Mouse (Mus musculus) kidney, adult 9 months (tissue): ENCODE results near the gene Nckipsd.
A peak's percentile ranks its signal among the peaks of the same experiment; 100 is the strongest.

Source experiments
- DNase-seq: peaks from one replicate; pipeline ENCODE4 v3.0.0; 2022

Gene Nckipsd

DNA sequence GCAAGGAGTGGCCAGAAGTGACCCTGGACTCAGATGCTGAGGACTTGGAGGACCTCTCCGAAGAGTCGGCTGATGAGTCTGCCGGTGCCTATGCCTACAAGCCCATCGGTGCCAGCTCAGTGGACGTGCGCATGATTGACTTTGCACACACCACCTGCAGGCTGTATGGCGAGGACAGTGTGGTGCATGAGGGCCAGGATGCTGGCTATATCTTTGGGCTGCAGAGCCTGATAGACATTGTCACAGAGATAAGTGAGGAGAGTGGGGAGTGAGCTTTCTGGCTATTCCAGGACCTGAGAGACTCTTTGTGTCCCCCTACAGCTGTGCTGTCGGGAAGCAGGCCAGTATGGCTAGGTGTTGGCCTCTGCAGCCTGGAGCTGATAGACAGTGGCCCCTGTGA is 2.4 kb upstream of the Nckipsd start:
- DNase-seq: no peak

DNA sequence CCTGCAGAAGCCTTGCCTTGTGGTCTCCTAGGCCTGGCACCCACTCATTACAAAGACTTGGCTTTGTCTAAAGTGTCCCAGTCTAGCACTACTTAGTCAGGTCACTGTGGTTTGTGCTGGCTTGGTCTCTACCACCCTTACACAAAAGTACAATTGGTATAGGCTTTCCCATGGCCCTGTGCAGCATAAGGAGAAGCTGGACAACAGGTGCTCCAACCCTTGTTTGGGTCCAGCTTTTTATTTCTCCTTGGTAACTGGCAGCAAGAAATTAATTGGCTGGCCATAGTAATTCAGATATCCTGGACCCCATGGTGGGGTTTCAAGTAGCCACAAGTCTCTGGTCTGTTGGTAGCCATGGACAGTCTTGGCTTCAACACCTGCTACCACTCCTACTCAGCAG is 1.8 kb upstream of the Nckipsd start:
- no peak for DNase-seq

DNA sequence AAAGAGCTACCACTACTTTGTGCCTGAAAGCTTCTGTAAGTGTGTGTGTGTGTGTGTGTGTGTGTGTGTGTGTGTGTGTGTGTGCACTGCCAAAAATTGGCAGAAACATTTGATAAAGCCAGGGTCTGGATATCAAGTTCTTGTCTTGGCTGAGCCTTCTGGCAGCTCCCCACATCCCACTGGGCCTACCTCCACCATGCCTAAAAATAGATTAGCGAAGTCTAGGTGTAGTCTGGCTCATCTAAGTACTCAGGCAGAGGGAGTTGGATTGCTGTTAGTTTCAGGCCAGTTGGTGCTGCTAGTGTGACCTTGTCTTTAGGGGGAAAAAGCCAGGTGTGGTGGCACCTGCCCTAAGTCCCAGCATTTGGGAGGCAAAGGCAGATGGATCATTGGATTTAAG is 1.3 kb upstream of the Nckipsd start:
- DNase-seq: no peak

DNA sequence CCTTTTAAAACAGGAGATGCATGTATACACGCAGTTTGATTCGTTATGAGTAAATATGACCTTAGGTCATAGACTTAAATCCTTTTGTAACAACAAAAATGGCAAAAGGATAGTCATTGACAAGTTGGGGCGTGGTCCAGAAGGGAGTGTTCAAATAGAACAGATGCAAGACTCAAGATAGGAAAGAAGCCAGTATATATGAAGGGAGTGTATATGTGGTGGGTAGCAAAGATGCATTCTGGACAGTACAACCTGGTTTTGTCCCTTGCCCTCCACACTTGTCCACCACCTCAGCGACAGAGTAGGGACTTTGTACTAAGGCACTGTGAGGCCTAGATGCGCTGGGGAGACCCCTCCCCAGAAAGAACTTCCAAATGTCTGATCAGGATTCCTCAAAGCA is 494 bp upstream of the Nckipsd start:
- DNase-seq: no peak

DNA sequence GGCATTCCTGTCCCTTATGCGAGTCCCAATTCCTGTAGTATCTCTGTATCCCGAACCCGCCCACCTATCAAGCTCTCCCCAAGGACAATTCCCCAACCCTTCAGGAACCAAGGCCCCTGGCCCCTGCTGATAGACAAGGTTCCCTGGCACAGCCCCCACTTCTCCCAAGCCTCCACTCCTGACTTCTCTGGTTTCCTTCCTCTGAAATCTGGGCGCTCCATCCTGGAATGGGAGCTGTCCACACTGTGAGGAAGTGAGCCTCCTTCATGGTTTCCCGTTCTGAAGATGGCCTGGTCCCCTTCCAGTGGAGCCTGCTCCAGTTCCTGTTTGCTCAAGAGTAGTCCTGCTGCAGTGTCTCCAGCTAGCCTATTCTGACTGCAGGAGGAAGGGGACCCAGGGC is 1.0 kb downstream of the Nckipsd start:
- peak; percentile 48 for DNase-seq

DNA sequence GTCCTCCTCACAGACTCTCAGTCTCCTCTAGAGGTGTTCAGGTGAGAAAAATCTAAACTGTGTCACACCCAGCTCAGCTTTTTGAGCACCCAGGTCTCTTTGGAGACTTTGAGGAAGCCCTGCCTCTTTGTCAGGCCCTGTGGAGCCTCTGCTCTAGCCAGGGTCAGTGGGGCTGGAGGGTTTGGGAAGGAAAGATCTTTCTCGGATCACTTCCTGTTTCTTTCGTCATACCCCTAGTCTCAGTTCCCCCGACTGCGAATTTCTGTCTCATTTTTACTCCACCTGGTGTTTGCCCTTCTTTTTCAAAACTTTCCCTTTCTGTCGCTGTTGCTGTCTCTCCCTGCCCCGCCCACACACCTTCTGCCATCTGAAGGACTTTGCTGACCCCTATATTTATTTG is 1.6 kb downstream of the Nckipsd start:
- no peak for DNase-seq

DNA sequence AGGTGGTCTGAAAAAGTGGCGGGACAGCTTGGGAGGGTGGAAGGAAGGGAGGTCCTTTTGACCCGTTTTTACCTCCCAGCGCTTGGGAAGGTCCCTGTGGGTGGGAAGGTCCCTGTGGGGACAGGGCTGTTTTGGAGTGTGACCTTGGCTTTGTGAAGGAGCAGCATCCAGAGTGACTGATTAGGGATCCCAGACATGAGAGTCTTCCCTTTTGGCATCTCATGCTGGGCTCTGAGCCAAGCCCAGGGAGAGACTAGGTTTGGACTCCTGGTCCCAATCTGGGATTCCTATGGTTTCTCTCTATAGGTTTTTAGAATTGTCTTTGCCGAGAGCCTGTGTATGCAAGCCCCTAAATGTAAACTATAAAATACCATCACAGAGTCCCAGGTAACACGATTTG is 2.3 kb downstream of the Nckipsd start:
- no peak for DNase-seq

DNA sequence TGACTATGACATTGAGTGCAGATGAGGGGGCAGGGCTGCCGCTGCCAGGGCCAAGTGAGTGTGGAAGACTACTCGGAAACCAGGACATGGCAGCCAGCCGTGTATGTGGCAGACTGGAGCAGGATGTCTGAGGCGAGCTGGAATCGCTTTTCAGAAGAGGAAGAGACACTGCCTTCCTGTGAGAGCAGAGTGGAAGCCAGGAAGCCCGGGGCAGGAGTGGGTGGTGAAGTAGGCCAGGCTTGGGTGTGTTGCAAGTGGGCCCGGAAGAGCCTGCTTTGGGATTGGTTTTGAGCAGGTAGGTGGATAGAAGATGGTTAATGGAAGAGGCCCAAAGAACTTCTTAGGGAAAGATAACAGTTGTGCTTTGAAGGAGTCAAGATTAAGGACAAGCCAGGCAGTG is 7.4 kb downstream of the Nckipsd start:
- no peak for DNase-seq

DNA sequence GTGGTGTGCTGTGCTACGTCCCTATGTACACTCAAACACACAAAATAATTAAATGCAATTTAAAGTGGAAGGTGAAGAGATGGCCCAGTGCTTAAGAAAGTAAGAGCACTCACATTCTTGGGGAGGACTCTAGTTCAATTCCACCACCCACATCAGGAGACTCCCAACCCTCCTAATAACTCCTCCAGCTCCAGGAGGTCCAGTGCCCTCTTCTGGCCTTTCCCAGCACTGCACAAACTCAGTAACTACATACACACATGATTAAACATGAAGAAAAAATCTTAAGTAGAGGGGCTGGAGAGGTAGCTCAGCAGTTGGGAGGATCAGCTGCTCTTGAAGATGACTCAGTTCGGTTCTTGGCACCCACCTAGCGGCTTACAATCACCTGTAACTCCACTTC is 11.3 kb downstream of the Nckipsd start:
- peak; percentile 72 for DNase-seq

DNA sequence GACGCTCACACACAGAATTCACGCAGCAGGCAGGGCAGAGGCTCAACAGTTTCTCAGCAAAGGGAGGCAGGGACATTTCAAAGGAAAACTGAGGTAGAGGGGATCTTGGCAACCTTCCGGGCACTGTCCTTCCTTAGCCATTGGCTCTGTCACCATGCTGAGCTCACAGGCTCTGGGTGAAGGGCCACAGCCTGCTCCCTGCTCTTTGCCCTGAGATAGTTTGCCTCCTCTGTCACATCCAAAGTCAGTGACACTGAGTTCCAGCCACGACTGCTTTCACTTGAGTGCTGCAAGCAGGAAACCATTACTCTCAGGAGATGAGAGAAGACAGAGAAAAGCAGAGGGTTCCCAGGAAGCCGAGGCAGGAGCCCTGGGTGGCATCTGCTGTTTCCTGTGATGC is 11.9 kb downstream of the Nckipsd start:
- no peak for DNase-seq

DNA sequence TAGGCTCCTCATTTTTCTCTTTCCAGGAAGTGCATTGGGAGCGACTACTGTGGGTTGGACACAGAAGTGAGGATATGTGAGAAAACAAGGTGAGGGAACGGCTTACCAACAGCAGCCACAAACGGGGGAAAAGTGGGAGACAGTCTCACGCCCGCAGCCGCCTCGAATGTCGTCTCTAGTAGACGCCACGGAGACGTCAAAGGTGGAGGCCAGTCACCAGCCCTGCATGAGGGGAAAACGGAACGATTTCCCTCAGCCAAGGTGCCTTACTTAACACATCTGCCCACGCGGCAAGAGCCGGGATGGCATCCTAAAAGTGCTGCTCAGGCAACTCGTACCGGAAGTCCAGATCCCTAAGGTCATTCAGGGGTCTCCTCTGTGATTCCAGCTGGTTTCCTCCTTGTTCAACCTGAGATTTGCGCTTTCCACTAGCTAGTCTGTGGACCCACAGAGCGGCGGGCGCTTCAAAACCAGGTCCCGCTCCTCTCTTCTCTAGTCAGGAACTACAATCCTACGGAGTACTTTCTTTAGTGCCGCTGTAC is 16.0 kb downstream of the Nckipsd start:
- no peak for DNase-seq

DNA sequence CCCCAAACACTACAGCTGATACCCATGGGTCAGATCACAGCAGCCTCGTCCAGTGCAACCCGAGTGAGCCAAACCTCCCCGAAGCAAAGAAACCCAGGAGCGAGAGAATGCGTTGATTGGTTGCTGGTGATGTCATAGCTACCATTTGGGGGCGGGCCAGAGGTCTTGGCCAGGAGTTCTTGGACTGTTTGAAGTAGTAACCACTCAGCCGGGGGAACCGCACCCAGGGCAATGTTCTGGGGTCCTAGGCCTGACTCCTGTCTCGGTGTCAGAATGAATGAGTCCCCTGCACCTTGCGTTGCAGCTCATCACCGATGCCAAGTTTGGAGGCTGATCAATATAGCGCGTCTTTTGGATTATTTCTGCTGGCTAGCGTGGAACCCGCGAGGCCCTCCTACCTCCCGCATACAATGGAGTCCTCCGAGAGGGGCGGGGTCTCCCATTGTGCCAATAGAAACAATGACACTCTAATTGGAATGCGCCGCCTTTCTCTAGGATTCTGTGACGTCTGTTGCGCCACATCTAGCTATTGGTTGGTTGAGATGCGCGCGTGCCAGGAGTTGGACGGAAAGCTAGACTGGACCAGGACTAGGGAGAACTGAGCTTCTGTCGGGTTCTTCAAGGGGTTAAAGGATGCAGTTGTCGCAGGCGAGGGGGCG is 16.7 kb downstream of the Nckipsd start:
- no peak for DNase-seq

DNA sequence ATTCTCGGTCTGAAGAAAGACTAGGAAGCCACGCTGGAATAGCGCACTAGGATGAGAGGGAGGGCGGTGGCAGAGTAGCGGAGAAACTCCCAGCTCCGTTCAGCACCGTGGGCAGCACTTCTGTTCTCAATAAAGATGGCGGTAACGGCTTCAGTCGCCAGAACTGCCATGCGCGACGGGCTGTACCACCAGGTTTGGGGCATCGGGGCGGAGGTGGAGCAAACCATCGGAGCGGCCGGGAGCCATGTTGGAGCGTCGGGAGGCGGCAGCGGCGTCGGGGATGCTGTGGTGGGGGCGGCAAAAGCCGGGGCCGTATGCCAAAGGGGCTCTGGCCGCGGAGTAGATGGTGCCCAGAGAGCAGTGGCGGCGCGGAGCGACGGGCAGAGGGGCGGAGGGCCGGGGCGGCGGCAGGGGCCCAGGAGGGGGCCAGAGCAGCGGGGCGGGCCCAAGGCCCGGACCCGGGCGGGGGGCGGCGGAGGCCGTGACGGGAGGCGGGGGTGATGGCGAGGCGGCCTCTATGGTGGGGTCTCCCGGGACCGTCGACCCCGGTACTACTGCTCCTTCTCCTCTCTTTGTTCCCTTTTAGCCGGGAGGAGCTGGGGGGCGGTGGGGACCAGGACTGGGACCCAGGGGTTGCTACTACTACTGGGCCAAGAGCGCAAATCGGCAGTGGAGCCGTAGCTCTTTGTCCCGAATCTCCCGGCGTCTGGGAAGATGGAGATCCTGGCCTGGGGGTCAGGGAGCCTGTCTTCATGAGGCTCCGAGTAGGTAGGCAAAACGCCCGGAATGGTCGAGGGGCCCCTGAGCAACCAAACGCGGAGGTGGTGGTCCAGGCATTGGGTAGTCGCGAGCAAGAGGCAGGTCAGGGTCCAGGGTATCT is 17.9 kb downstream of the Nckipsd start, which contains the start of gene Celsr3:
Celsr3 (plus strand) TSS at position 501 of the 880 bp plus-strand sequence.
- no peak for DNase-seq

DNA sequence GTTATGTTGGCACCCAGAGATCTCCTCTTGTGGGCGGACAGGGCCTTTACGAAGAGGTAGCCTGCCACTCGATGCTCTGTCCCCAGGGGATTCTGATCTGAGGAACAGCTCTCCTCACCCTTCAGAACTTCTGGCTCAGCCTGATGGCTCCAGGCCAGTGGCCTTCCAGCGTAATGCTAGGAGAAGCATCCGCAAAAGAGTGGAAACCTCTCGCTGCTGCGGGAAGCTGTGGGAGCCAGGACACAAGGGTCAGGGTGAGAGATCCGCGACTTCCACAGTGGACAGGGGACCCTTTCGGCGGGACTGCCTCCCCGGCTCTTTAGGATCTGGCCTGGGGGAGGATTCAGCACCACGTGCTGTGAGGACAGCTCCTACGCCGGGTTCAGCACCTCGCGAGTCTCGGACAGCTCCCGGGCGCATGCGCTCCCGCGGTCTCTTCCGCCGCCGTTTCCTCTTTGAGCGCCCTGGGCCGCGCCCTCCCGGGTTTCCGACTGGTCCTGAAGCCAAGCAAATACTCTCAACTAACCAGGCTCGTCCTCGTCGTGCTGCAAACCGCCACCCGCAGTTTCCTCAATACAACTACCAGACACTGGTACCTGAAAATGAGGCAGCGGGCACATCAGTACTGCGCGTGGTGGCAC is 18.7 kb downstream of the Nckipsd start:
- peak; percentile 68 for DNase-seq

DNA sequence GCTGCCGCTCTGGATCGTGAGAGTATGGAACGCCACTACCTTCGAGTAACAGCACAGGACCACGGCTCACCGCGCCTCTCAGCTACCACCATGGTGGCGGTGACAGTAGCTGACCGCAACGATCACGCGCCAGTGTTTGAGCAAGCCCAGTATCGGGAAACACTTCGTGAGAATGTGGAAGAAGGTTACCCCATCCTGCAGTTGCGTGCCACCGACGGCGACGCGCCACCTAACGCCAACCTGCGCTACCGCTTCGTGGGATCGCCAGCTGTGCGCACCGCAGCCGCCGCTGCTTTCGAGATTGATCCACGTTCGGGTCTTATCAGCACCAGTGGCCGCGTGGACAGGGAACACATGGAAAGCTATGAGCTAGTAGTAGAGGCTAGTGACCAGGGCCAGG is 19.3 kb downstream of the Nckipsd start:
- DNase-seq: no peak

DNA sequence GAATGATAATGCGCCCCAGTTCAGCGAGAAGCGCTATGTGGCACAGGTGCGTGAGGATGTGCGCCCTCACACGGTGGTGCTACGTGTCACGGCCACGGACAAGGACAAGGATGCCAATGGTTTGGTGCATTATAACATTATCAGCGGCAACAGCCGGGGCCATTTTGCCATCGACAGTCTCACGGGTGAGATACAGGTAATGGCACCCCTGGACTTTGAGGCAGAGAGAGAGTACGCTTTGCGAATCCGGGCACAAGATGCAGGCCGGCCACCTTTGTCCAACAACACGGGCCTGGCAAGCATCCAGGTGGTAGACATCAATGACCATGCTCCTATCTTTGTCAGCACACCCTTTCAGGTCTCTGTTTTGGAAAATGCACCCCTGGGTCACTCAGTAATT is 19.7 kb downstream of the Nckipsd start:
- DNase-seq: no peak

DNA sequence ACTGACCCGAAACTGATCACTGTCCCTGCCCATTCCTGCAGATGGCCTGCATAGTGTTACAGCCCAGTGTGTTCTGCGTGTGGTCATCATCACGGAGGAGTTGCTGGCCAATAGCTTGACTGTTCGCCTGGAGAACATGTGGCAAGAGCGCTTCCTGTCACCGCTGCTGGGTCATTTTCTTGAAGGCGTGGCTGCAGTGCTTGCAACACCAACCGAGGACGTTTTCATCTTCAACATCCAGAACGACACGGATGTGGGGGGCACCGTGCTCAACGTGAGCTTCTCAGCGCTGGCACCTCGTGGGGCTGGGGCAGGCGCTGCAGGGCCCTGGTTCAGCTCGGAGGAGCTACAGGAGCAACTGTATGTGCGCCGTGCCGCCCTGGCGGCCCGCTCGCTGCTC is 23.5 kb downstream of the Nckipsd start:
- no peak for DNase-seq

DNA sequence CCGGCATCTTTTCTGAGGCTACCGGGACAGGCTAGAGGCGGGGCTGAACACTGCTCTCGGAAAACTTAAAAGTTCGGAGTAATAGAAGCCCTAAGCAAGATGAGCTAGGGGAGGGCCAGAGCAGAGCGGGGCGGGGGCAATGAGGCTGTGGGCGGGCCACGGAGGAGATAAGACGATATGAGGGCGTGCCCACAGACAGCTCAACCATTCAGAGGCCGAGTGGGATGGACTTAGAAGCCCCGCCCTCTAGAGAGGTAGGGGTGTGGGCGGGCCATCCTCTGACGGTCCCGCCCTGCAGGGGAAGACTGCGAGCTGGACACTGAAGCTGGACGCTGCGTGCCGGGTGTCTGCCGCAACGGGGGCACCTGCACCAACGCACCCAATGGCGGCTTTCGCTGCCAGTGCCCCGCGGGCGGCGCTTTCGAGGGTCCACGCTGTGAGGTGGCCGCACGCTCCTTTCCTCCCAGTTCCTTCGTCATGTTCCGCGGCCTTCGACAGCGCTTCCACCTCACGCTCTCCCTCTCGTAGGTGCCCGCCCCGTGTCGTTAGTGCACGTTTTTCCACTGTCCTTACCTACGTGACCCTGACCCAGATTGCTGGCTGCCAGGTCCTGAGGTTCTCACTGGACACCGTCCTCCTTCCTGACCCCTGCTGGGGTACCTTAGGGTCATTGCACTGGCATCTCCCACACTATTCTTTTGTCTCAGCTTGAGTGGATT is 24.4 kb downstream of the Nckipsd start:
- peak; percentile 96 for DNase-seq

DNA sequence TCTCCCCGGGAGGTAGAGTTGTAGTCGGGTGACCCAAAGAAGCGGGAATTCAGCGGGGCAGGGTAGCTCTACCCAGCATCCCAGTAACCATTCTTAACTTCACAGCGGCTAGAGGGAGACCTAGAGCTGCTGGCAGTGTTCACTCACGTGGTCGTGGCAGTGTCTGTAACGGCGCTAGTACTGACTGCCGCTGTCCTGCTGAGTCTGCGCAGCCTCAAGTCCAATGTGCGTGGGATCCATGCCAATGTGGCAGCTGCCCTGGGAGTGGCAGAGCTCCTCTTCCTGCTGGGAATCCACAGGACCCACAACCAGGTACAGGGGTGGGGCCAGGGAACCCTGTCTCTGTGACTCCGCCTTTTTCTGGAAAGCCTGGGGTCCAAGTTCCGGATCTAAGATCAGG is 34.8 kb downstream of the Nckipsd start:
- peak; percentile 92 for DNase-seq

DNA sequence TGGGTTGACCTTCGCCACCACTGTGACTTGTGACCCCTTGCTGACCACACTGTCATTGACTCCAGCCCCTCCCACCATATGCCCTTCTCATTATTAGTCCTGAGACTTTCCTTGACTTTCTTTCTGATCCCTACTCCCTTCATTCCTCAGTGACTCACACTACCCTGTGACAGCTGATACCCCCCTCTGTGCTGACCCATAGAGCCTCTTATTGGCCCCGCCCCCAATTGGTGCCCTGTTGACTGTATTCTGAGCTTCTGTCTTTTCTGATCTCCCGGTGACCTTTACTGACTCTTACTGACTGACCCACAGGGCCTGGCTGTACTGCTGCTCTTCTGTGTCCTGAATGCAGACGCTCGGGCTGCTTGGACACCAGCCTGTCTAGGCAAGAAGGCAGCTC is 37.2 kb downstream of the Nckipsd start:
- no peak for DNase-seq

DNA sequence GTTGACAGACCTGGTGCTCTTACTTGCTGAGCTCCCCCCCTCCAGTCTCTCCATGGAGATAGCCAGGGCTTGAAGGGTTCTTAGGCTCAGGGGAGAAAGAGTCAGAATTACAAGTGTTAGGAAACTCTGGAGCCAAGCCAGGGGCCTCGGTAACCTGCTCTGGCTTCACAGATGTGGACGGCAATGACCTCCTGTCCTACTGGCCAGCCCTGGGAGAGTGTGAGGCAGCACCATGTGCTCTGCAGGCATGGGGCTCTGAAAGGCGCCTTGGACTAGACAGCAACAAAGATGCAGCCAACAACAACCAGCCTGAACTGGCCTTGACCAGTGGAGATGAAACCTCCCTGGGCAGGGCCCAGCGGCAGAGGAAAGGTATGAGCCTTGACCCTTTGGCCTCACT is 39.2 kb downstream of the Nckipsd start:
- DNase-seq: peak; percentile 36

DNA sequence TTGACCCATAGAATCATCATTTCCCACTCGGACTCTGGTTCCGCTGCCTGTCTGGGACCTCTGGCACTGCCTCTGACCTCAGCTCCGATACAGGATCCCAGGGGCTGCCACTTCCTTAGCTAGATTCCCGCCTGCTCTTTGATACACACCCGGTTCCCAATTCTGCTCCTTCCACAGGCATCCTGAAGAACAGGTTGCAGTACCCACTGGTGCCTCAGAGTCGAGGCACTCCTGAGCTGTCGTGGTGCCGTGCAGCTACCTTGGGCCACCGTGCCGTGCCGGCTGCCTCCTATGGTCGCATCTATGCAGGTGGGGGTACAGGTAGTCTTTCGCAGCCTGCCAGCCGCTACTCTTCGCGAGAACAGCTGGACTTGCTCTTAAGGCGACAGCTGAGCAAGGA is 40.3 kb downstream of the Nckipsd start:
- no peak for DNase-seq

DNA sequence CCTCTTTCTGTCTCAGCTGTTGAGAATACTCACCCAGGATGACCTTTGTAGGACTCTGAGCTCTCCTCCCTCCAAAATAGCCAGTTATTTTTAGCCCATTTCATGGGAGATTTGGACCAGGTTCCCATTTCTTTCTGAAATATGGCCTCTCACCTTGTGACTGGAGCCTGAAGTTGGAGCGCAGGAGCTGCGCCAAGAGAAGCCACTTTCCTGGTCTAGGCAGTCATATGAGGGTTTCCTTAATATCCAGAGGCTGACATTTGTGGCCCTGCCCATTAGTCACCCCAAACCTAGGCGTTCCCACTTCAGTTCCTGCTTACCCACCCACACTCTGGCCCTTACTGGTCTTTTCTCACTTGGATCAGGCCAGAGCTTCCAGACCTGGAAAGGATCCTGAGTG is 44.8 kb downstream of the Nckipsd start, which contains the start of gene Slc26a6:
Slc26a6 (plus strand) TSS at position 308 of the 400 bp plus-strand sequence.
- no peak for DNase-seq
